Mouse (Mus musculus): Measurements from ENCODE around the gene Itga11. TPM values are rescaled to one million over a fixed set of nuclear protein-coding genes. Genes with fewer than 3 reads are reported as not detected.
A peak's percentile ranks its signal among the peaks of the same experiment; 100 is the strongest.

The Itga11 gene
- polyA plus RNA-seq, 1 experiment from 2014 or later: 0.01 TPM

- ATAC-seq (peak; percentile 89), DNase-seq (ENCODE audit: low read depth, low spot score) (peak; percentile 59)
- in situ Hi-C loops (cut with MboI; ENCODE audit: low pct_unique_long_range_greater_than_20kb): no loop called here
- peak; percentile 99 for TF ChIP-seq CTCF (IDR thresholded peaks at IDR 0.05)
- CTCF ChIA-PET: interaction anchor here (0.6 to 1.6 kb wide), 12 partner anchors 10 to 544 kb away, joined by 3 to 8 read pairs (median 4); partner anchors contain the start of gene Cln6
- POLR2A ChIA-PET: interaction anchor here (0.7 to 0.8 kb wide), 4 partner anchors 44 to 772 kb away, joined by 3 to 9 read pairs (median 4); no protein-coding TSS in a partner anchor
- H3K27me3 ChIP-seq: no peaks in the 10 kb centered on the region
Measured at GRCm38 (mm10) chr9:62828662-62829086, 151.0 kb downstream of the Itga11 start.

GRCm38 (mm10) chr9:62829877-62830276 is 152.3 kb downstream of the Itga11 start:
- ChIA-PET POLR2A (interaction anchor here (0.6 kb wide), 1 partner anchor 299 kb away, joined by 3 read pairs; no protein-coding TSS in a partner anchor), CTCF (interaction anchor here (1.4 kb wide), 1 partner anchor 23 kb away, joined by 3 read pairs; no protein-coding TSS in a partner anchor)
- DNase-seq (ENCODE audit: low read depth, low spot score): no peak
- no peaks in the 10 kb centered on the region for H3K27me3 ChIP-seq
- in situ Hi-C loops (cut with MboI; ENCODE audit: low pct_unique_long_range_greater_than_20kb): no loop called here
- no peak for TF ChIP-seq CTCF (IDR thresholded peaks at IDR 0.05)
- no peak for ATAC-seq

Other genes starting within 250 kb of the Itga11 start
- 2.0 TPM for gene Coro2b, start 140.8 kb upstream of the Itga11 start, polyA plus RNA-seq (2021)
- gene Fem1b, start 134.1 kb downstream of the Itga11 start, polyA plus RNA-seq (2021): 34.6 TPM
- 41.0 TPM for gene Cln6, start 161.0 kb downstream of the Itga11 start, polyA plus RNA-seq (2021)
- gene Calml4, start 180.3 kb downstream of the Itga11 start, polyA plus RNA-seq (2021): 5.2 TPM

Data from Patski (cell line).